Comparison of ENCODE assay signal across 9 mouse cellular contexts in genomic region chr13:104817696-104818095, GRCm38 (mm10). TPM values are rescaled to one million over a fixed set of nuclear protein-coding genes. Genes with fewer than 3 reads are reported as not detected.
DNase-seq lines count a peak whose midpoint lies in the region; ATAC-seq and TF ChIP-seq lines count a peak whose summit lies in the region.
"Had no signal": no experiment of that assay in that cellular context is flagged by ENCODE, and none has a peak within 500 bp of the region (broad histone marks: within the 10 kb centered on the region; RNA-seq: fewer than 3 reads in every experiment).

No protein-coding gene starts in this region.

- peak overlapping the region; percentile 67 for H3K4me2 ChIP-seq in forebrain, embryonic 12.5 days
- peak overlapping the region; percentile 71 for H3K4me2 ChIP-seq in limb, embryonic 14.5 days (replicated peaks; ENCODE audit: low read depth, low read length, severe bottlenecking)

- no peak overlapping the region for H3K27ac ChIP-seq in forebrain, embryonic 12.5 days
- no peak overlapping the region for H3K27ac ChIP-seq in limb, embryonic 14.5 days (replicated peaks; ENCODE audit: low read depth, low read length)
- H3K27ac ChIP-seq in olfactory bulb, adult 2 months (ENCODE audit: insufficient read depth, low read depth, low read length) = no peak overlapping the region

- H3K36me3 ChIP-seq in forebrain, embryonic 12.5 days (replicated peaks) = no peaks in the 10 kb centered on the region
- no peaks in the 10 kb centered on the region for H3K36me3 ChIP-seq in limb, embryonic 14.5 days (ENCODE audit: control insufficient read depth, insufficient read depth, low read length)

- no peaks in the 10 kb centered on the region for H3K9me3 ChIP-seq in forebrain, embryonic 12.5 days
- H3K9me3 ChIP-seq in limb, embryonic 14.5 days (ENCODE audit: control insufficient read depth, low read length) = no peaks in the 10 kb centered on the region

- DNase-seq in adrenal gland, postnatal 14 days = peak; percentile 20
- DNase-seq in adrenal gland, adult 8-10 months = no peak
- peak; percentile 21 to 39 for DNase-seq in B cell, adult 2 months
- no peak for DNase-seq in limb, embryonic 14.5 days (ENCODE audit: low spot score)
- DNase-seq in right cerebral cortex, adult 18-20 months = no peak
- no peak for DNase-seq in layer of hippocampus, adult 8-10 months (ENCODE audit: low spot score in 2 of 2)

- ATAC-seq in forebrain, embryonic 12.5 days (ENCODE audit: low FRiP score) = no peak
- no peak for ATAC-seq in limb, embryonic 14.5 days (ENCODE audit: low FRiP score, low read depth)

- no peak for TF ChIP-seq CTCF in olfactory bulb, adult 2 months (IDR thresholded peaks at IDR 0.05; ENCODE audit: insufficient read depth, low read depth, low read length)

- no peak for TF ChIP-seq POLR2A in limb, embryonic 14.5 days (IDR thresholded peaks at IDR 0.05; ENCODE audit: borderline replicate concordance, extremely low read depth, insufficient read depth, insufficient read length)
- TF ChIP-seq POLR2A in olfactory bulb, adult 2 months (IDR thresholded peaks at IDR 0.05; ENCODE audit: insufficient read depth, low read depth, low read length) = no peak

- no peaks in the 10 kb centered on the region for H3K27me3 ChIP-seq in forebrain, embryonic 12.5 days
- H3K27me3 ChIP-seq in limb, embryonic 14.5 days (ENCODE audit: control insufficient read depth, insufficient read depth, low read length) = no peaks in the 10 kb centered on the region

- H3K4me3 ChIP-seq in forebrain, embryonic 12.5 days (replicated peaks) = peak overlapping the region; percentile 74
- H3K4me3 ChIP-seq in limb, embryonic 14.5 days (replicated peaks; ENCODE audit: low read length) = peak overlapping the region; percentile 76
- H3K4me3 ChIP-seq in olfactory bulb, adult 2 months (ENCODE audit: insufficient read depth, low read depth, low read length) = peak overlapping the region; percentile 76

- WGBS in forebrain, embryonic 12.5 days = 54% methylated on average over 12 of the region's 12 CpGs
- 51% methylated on average over 12 of the region's 12 CpGs for WGBS in limb, embryonic 14.5 days
- WGBS in olfactory bulb, adult 2 months = 38% methylated on average over 12 of the region's 12 CpGs

- H3K9ac ChIP-seq in forebrain, embryonic 12.5 days = peak overlapping the region; percentile 78
- peak overlapping the region; percentile 91 for H3K9ac ChIP-seq in limb, embryonic 14.5 days (ENCODE audit: low read depth, low read length, severe bottlenecking)

- peaks cover 24% of the 10 kb centered on the region for H3K4me1 ChIP-seq in forebrain, embryonic 12.5 days
- H3K4me1 ChIP-seq in limb, embryonic 14.5 days (ENCODE audit: control insufficient read depth, insufficient read depth, low read length) = peaks cover 18% of the 10 kb centered on the region
- H3K4me1 ChIP-seq in olfactory bulb, adult 2 months (ENCODE audit: control insufficient read depth, insufficient read depth, low read length) = peaks cover 11% of the 10 kb centered on the region

RNA-seq across cellular contexts. Expression of gene Cwc27, which starts 0.8 kb away (rescaled TPM):
- 15.0 and 19.4 TPM in 2 replicates for total RNA-seq in adrenal gland, postnatal 14 days (2021)
- total RNA-seq in adrenal gland, adult 8-10 months (2022) = 10 to 100 TPM; 17.8 to 32.6 (median 24.4) TPM
- 31.7 and 35.3 TPM in 2 replicates for polyA plus RNA-seq in forebrain, embryonic 12.5 days (2016; fragmentation: Nextera tagmentation; extraction: Ambion mirVana)
- polyA plus RNA-seq in limb, embryonic 14.5 days (2012; rRNA removed) = 10.3 and 14.9 TPM in 2 replicates
- 24.4 and 25.2 TPM in 2 replicates for polyA plus RNA-seq in limb, embryonic 14.5 days (2014; fragmentation: Nextera tagmentation; extraction: Ambion mirVana)
- not detected in 2 replicates for polyA plus RNA-seq in olfactory bulb, adult 2 months (2012; ENCODE audit: insufficient read depth, insufficient read length, low replicate concordance, missing spikeins)
- total RNA-seq in layer of hippocampus, adult 8-10 months (2022) = 10 to 100 TPM; 16.5 to 23.9 (median 21.1) TPM

RNA-seq across cellular contexts. Expression of gene Srek1ip1, which starts 25.4 kb away (rescaled TPM):
- total RNA-seq in adrenal gland, postnatal 14 days (2021) = 21.6 and 25.6 TPM in 2 replicates
- 10 to 100 TPM; 20.9 to 25.7 (median 22.0) TPM for total RNA-seq in adrenal gland, adult 8-10 months (2022)
- polyA plus RNA-seq in forebrain, embryonic 12.5 days (2016; fragmentation: Nextera tagmentation; extraction: Ambion mirVana) = 23.4 and 23.8 TPM in 2 replicates
- polyA plus RNA-seq in limb, embryonic 14.5 days (2012; rRNA removed) = 24.7 and 25.9 TPM in 2 replicates
- 20.6 and 24.8 TPM in 2 replicates for polyA plus RNA-seq in limb, embryonic 14.5 days (2014; fragmentation: Nextera tagmentation; extraction: Ambion mirVana)
- not detected in 2 replicates for polyA plus RNA-seq in olfactory bulb, adult 2 months (2012; ENCODE audit: insufficient read depth, insufficient read length, low replicate concordance, missing spikeins)
- total RNA-seq in layer of hippocampus, adult 8-10 months (2022) = 10 to 100 TPM; 17.8 to 22.8 (median 20.1) TPM

RNA-seq across cellular contexts. Expression of gene Shisal2b, which starts 46.0 kb away (rescaled TPM):
- total RNA-seq in adrenal gland, postnatal 14 days (2021) = not detected in 2 replicates
- total RNA-seq in adrenal gland, adult 8-10 months (2022) = not detected
- not detected in 2 replicates for polyA plus RNA-seq in forebrain, embryonic 12.5 days (2016; fragmentation: Nextera tagmentation; extraction: Ambion mirVana)
- polyA plus RNA-seq in limb, embryonic 14.5 days (2012; rRNA removed) = 0.27 and 0.55 TPM in 2 replicates
- 0.65 and 0.96 TPM in 2 replicates for polyA plus RNA-seq in limb, embryonic 14.5 days (2014; fragmentation: Nextera tagmentation; extraction: Ambion mirVana)
- not detected in 2 replicates for polyA plus RNA-seq in olfactory bulb, adult 2 months (2012; ENCODE audit: insufficient read depth, insufficient read length, low replicate concordance, missing spikeins)
- total RNA-seq in layer of hippocampus, adult 8-10 months (2022) = 1 to 10 TPM in 1 of 4 experiments, under 1 TPM in 2, not detected in 1; 0.50 to 1.9 (median 0.58) TPM
- polyA plus RNA-seq: gonadal fat pad, adult 2 months had no signal

Comparison
In these comparisons a context has a peak if more than half of its experiments do, and no peak if none do; other contexts are left out.
1. DNase-seq: peak in adrenal gland, postnatal 14 days (single experiment) and B cell, adult 2 months (2 of 2); none in adrenal gland, adult 8-10 months (single experiment), limb, embryonic 14.5 days (single experiment), right cerebral cortex, adult 18-20 months (single experiment) and layer of hippocampus, adult 8-10 months (0 of 2).
2. Peak in every context shown above with its lines, with median percentiles within 50 percentile points of each other: H3K4me3 ChIP-seq.